Mouse (Mus musculus): ENCODE measurements around the gene Cachd1.

Gene Cachd1

DNA sequence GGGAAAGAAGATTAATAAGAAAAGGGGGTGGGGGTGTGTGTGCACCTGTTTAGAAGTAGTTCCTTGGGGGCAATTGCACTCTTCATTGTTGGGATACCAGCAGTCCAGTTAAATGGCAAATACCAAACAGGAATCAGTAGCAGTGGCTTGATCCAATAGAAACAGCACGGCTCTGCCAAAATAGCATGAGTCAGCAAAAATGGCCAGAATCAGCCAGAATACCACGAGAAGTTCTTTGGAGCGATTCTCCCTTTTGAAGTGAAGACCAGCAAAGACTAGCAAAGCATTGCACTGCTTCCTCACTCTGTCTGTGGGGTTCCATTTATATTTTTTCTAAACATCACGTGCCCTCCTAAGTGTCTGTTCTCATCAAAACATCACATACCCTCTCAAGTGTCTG, 241.3 kb downstream of the Cachd1 start:
- Histone ChIP-seq H3K27me3 (ENCODE audit: insufficient read depth, low read length) (no peaks in the 10 kb centered on the region), H3K9me3 (ENCODE audit: low read length) (peaks cover 9% of the 10 kb centered on the region), H3K4me1 (replicated peaks; ENCODE audit: low read depth, low read length) (no peaks in the 10 kb centered on the region), H3K36me3 (ENCODE audit: insufficient read depth, low read length) (no peaks in the 10 kb centered on the region), H3K4me3 (replicated peaks; ENCODE audit: low read length) (no peak overlapping the region)
- TF ChIP-seq CTCF (conservative IDR thresholded peaks at IDR 0.05; ENCODE audit: low read length) (no peak), POU5F1 (IDR thresholded peaks at IDR 0.05; ENCODE audit: borderline replicate concordance, low read length) (no peak), NANOG (IDR thresholded peaks at IDR 0.05; ENCODE audit: borderline replicate concordance, low read length) (no peak)

GRCm38 (mm10) chr4:101020596-101020995, 244.1 kb downstream of the Cachd1 start, which contains the start of gene Gm10577:
TSS of gene Gm10577 (minus strand) at chr4:101020696.
- Histone ChIP-seq H3K4me3 (replicated peaks; ENCODE audit: low read length) (no peak within 1 kb of the TSS), H3K36me3 (ENCODE audit: insufficient read depth, low read length) (no peaks in the 10 kb centered on the region), H3K27me3 (ENCODE audit: insufficient read depth, low read length) (no peaks in the 10 kb centered on the region), H3K4me1 (replicated peaks; ENCODE audit: low read depth, low read length) (no peaks in the 10 kb centered on the region), H3K9me3 (ENCODE audit: low read length) (peaks cover 17% of the 10 kb centered on the region)
- TF ChIP-seq POU5F1 (IDR thresholded peaks at IDR 0.05; ENCODE audit: borderline replicate concordance, low read length) (no peak), CTCF (conservative IDR thresholded peaks at IDR 0.05; ENCODE audit: low read length) (no peak), NANOG (IDR thresholded peaks at IDR 0.05; ENCODE audit: borderline replicate concordance, low read length) (no peak)

DNA sequence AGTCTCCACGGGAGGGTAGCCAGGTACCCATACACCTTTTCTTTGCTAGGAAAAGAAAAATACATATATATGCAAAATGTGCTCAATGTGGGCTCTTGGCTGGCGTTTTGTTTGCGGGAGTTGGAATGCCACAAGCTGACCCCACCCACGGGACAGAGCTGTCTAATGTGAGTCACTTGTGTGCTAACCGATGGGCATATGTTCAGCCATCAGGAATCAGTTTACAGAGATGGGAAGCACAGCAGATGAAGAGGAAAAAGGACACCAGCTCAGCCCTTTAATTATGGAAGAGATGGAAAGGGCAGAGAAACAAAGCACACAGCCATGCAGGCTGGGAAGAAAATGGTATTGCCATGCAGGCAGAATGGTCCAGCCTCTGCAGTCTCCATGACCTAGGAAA, 250.1 kb downstream of the Cachd1 start:
- TF ChIP-seq NANOG (IDR thresholded peaks at IDR 0.05; ENCODE audit: borderline replicate concordance, low read length) (no peak), POU5F1 (IDR thresholded peaks at IDR 0.05; ENCODE audit: borderline replicate concordance, low read length) (no peak), CTCF (conservative IDR thresholded peaks at IDR 0.05; ENCODE audit: low read length) (no peak)
- no peaks in the 10 kb centered on the region for H3K4me1 ChIP-seq (replicated peaks; ENCODE audit: low read depth, low read length)
- H3K9me3 ChIP-seq (ENCODE audit: low read length), result peaks cover 17% of the 10 kb centered on the region
- H3K4me3 ChIP-seq (replicated peaks; ENCODE audit: low read length), result no peak overlapping the region
- H3K27me3 ChIP-seq (ENCODE audit: insufficient read depth, low read length), result no peaks in the 10 kb centered on the region
- no peaks in the 10 kb centered on the region for H3K36me3 ChIP-seq (ENCODE audit: insufficient read depth, low read length)

GRCm38 (mm10) chr4:101026995-101027394, 250.5 kb downstream of the Cachd1 start:
- Histone ChIP-seq H3K36me3 (ENCODE audit: insufficient read depth, low read length) (no peaks in the 10 kb centered on the region), H3K4me1 (replicated peaks; ENCODE audit: low read depth, low read length) (no peaks in the 10 kb centered on the region), H3K9me3 (ENCODE audit: low read length) (peaks cover 15% of the 10 kb centered on the region), H3K27me3 (ENCODE audit: insufficient read depth, low read length) (no peaks in the 10 kb centered on the region), H3K4me3 (replicated peaks; ENCODE audit: low read length) (no peak overlapping the region)
- no peak for TF ChIP-seq POU5F1 (IDR thresholded peaks at IDR 0.05; ENCODE audit: borderline replicate concordance, low read length)
- TF ChIP-seq NANOG (IDR thresholded peaks at IDR 0.05; ENCODE audit: borderline replicate concordance, low read length), result no peak
- no peak for TF ChIP-seq CTCF (conservative IDR thresholded peaks at IDR 0.05; ENCODE audit: low read length)

GRCm38 (mm10) chr4:101027852-101028411, 251.5 kb downstream of the Cachd1 start:
- no peak overlapping the region for H3K4me3 ChIP-seq (replicated peaks; ENCODE audit: low read length)
- peaks cover 6% of the 10 kb centered on the region for H3K9me3 ChIP-seq (ENCODE audit: low read length)
- no peaks in the 10 kb centered on the region for H3K4me1 ChIP-seq (replicated peaks; ENCODE audit: low read depth, low read length)
- H3K27me3 ChIP-seq (ENCODE audit: insufficient read depth, low read length), result no peaks in the 10 kb centered on the region
- H3K36me3 ChIP-seq (ENCODE audit: insufficient read depth, low read length), result no peaks in the 10 kb centered on the region
- TF ChIP-seq NANOG (IDR thresholded peaks at IDR 0.05; ENCODE audit: borderline replicate concordance, low read length), result no peak

- no peak for TF ChIP-seq CTCF (conservative IDR thresholded peaks at IDR 0.05; ENCODE audit: low read length)
- no peaks in the 10 kb centered on the region for H3K9me3 ChIP-seq (ENCODE audit: low read length)
- H3K4me3 ChIP-seq (replicated peaks; ENCODE audit: low read length), result no peak overlapping the region
- H3K36me3 ChIP-seq (ENCODE audit: insufficient read depth, low read length), result no peaks in the 10 kb centered on the region
- H3K4me1 ChIP-seq (replicated peaks; ENCODE audit: low read depth, low read length), result no peaks in the 10 kb centered on the region
- no peaks in the 10 kb centered on the region; the same call in 1 of the 2 replicates for H3K27me3 ChIP-seq (ENCODE audit: insufficient read depth, low read length)
These were observed 256.6 kb downstream of the Cachd1 start for GRCm38 (mm10) chr4:101033047-101033446.

DNA sequence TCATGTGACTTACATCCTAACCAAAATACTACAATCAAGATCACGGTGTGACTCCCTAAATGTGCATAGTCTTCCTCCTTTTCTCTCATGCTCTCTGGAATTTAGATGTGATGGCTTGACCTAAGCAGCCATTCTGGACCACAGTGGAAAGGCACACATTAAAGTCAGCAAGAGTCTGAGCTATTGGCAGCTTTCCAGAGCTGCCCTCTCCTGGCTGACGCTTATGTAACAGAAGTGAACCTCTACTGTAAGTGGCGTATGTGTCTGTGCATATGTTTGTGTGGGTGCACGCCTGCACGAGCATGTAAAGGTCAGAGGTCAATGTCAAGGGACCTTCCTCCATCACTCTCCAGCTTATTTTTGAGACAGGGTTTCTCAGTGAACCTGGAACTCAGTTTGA, 258.7 kb downstream of the Cachd1 start:
- no peak overlapping the region for H3K4me3 ChIP-seq (replicated peaks; ENCODE audit: low read length)
- H3K4me1 ChIP-seq (replicated peaks; ENCODE audit: low read depth, low read length), result no peaks in the 10 kb centered on the region
- no peak for TF ChIP-seq POU5F1 (IDR thresholded peaks at IDR 0.05; ENCODE audit: borderline replicate concordance, low read length)
- TF ChIP-seq CTCF (conservative IDR thresholded peaks at IDR 0.05; ENCODE audit: low read length), result no peak
- no peak for TF ChIP-seq NANOG (IDR thresholded peaks at IDR 0.05; ENCODE audit: borderline replicate concordance, low read length)
- H3K36me3 ChIP-seq (ENCODE audit: insufficient read depth, low read length), result no peaks in the 10 kb centered on the region
- H3K27me3 ChIP-seq (ENCODE audit: insufficient read depth, low read length), result no peaks in the 10 kb centered on the region; the same call in 1 of the 2 replicates
- H3K9me3 ChIP-seq (ENCODE audit: low read length), result no peaks in the 10 kb centered on the region

DNA sequence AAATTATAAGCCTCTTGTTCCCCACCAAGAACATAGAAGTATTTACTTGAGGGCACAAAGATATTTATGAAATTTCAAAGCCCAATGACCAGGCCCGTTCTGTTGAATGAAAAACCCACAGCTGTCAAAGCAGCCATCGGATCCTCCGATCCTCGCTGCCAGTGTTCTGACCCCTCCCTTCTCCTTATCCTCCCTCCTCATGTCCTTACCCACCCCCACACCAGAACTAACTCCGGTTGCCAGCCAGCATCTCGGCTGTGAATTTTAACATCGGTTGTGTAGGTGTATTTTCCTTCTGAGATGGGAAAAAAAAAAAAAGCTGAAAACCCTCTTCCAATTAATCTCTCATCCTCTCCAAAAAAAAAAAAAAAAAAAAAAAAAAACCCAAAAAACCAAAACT, 260.7 kb downstream of the Cachd1 start:
- Histone ChIP-seq H3K36me3 (ENCODE audit: insufficient read depth, low read length) (no peaks in the 10 kb centered on the region), H3K27me3 (ENCODE audit: insufficient read depth, low read length) (no peaks in the 10 kb centered on the region; the same call in 1 of the 2 replicates), H3K9me3 (ENCODE audit: low read length) (no peaks in the 10 kb centered on the region), H3K4me3 (replicated peaks; ENCODE audit: low read length) (no peak overlapping the region), H3K4me1 (replicated peaks; ENCODE audit: low read depth, low read length) (no peaks in the 10 kb centered on the region)
- TF ChIP-seq NANOG (IDR thresholded peaks at IDR 0.05; ENCODE audit: borderline replicate concordance, low read length) (no peak), POU5F1 (IDR thresholded peaks at IDR 0.05; ENCODE audit: borderline replicate concordance, low read length) (no peak), CTCF (conservative IDR thresholded peaks at IDR 0.05; ENCODE audit: low read length) (no peak)

DNA sequence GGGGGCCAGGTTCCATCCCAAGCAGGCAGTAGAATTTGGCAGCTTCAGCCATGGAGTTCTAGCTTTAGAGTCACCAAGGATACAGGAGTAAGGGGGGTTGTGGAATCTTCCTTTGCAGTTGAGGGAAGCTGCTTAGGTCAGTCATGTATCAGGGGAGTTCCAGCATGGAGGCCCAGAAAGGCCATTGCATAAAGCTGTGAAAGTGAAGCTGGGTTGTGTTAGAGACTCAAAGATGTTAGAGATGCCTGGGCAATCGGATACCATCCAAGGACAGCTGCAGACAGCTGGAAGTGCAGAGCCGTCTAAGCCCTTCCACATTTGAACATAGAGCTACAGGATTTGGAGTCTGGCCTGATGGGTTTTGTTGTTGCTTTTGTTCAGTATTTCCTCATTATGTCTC, 267.2 kb downstream of the Cachd1 start:
- Histone ChIP-seq H3K4me3 (replicated peaks; ENCODE audit: low read length) (no peak overlapping the region), H3K27me3 (ENCODE audit: insufficient read depth, low read length) (0 out of 2 replicates have a peak, but pooled peaks cover 5% of the 10 kb centered on the region), H3K9me3 (ENCODE audit: low read length) (no peaks in the 10 kb centered on the region), H3K4me1 (replicated peaks; ENCODE audit: low read depth, low read length) (no peaks in the 10 kb centered on the region), H3K36me3 (ENCODE audit: insufficient read depth, low read length) (no peaks in the 10 kb centered on the region)
- TF ChIP-seq NANOG (IDR thresholded peaks at IDR 0.05; ENCODE audit: borderline replicate concordance, low read length), result no peak
- no peak for TF ChIP-seq CTCF (conservative IDR thresholded peaks at IDR 0.05; ENCODE audit: low read length)
- TF ChIP-seq POU5F1 (IDR thresholded peaks at IDR 0.05; ENCODE audit: borderline replicate concordance, low read length), result no peak
